Mouse (Mus musculus) heart, postnatal 4 days (tissue): ENCODE data around the gene Cxcr4. TPM values are rescaled to one million over a fixed set of nuclear protein-coding genes. Genes with fewer than 3 reads are reported as not detected.
A peak's percentile ranks its signal among the peaks of the same experiment; 100 is the strongest.

ENCODE experiments used
- DNase-seq: peaks from one replicate; pipeline ENCODE4 v3.0.0; 2021
- total RNA-seq, 2 experiments: library from RNA; stranded (reverse); gene quantifications; 2 replicates each; pipeline ENCODE4 v1.2.3; 2021

Cxcr4 gene
- total RNA-seq, 2 experiments from 2014 or later: 8.3 to 10.8 TPM

DNA sequence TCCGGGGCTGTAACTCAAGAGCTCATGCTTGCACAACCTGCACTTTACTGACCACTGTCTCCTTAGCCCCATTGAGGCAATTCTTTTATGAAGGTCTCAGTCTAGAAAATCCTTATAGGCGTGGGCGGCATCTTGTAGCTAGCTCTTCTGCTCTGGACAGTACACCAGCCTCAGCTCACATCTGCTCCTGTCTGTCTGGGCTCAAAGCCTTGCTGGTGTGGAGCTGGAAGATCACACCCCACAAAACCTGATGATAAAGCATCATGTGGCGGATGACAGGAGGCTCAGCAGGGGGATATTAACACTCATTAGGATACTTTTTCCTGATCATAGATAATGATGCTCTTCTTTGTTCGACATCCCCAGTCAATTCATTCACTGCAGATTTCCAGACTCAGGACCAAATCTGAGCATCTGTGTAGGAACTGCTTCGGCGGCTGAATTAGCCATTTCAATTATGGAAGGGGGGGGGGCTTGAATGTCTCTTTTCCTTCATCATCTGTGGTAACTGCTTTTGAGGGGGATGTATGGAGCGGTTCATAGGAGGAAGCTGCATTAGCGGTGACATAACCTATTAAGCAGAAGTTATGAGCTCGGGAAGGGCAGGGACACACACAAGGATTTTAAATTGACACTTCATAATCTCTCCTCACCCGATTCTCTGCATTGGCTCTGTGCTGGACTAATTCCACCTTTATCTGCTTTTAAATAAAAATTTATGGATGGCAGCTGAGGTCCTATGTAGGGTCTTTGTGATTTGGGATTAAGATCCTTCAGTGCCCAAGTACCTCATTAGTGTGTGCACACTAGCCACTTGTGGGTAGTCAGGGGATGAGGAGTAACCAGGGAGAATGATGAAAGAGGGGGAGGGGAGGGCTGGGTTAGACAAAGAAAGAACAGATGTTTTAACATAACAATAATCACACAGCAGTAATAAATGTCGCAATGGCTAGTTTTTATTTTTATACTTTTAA lies 24.6 kb downstream of the Cxcr4 start:
- no peak for DNase-seq

DNA sequence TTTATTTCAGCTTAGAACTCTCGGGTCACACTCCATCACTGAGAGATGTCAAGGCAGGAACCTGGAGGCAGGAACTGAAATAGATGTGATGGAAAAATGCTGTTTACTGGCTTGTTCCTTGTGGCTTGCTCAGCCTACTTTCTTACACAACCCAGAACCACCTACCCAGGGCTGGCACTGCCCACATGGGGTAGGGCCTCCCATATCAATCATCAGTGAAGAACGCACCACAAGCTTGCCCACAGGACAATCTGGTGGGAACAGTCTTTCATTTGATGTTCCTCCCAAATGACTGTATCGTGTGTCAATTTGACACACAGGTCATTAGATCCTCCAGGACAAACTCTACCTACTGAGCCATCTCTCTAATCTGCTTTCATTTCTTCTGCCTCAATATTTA lies 28.2 kb downstream of the Cxcr4 start:
- no peak for DNase-seq

DNA sequence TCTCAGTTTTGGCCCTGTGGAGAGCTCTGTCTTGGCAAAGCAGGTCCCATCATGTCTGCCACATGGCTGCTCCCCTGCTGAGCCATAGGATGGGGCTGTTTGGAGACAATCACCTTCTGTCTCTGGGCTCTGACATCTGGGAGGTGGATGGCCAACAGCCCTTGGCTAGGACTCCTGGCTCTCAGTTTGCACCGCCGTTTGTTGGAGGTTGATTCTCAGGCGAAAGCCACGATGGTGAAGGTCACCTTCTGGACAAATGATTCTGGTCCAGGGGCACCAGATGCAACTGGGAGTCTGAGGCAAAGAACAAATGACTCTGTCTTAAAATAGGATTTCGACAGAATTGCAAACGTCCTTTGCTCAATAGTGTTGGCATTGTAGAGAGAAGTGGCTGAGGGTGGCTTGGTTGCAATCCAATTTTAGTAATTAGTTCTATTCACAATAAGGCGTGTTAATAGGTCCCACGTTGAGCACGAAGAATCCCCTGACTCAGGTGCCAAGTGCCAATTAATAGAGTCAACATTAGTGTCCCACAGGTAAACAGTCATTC lies 30.7 kb downstream of the Cxcr4 start:
- DNase-seq: no peak

DNA sequence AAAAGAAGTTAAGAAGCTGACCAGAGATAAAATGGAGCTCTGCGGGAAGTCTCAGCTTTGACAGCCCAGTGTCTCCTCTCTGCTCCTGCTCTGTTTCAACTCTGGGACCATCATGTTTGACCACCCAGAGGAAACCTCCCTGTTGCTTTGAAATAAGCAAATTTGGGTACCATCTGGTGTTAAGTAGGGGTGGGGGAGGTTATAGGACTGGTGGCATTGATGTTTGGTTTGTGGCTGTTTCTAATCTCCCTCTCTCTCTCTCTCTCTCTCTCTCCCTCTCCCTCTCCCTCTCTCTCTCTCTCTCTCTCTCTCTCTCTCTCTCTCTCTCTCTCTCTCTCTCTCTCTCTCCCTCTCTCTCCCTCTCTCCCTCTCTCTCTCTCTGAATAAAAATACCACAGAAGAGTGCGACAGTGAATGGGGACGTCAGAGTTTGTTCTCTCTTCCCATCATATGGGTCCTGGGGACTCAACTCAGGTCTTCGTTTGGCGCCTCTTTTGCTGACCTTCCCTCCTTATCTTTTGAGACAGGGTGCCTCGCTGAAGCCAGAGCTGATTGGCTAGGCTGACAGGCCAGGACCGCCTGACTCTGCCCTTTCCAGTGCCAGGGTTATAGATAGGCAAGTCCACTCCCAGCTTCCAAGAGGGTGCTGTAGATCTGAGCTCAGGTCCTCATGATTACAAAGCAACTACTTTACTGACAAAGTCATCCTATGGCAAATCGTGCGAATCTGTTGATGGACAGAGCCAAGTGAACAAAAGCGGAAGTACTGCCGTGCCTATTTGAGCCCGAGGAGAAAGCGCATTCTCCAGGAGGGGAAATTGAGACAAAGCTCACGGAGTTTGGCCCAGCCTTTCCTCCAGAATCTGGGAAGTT lies 31.4 kb downstream of the Cxcr4 start:
- DNase-seq: no peak

DNA sequence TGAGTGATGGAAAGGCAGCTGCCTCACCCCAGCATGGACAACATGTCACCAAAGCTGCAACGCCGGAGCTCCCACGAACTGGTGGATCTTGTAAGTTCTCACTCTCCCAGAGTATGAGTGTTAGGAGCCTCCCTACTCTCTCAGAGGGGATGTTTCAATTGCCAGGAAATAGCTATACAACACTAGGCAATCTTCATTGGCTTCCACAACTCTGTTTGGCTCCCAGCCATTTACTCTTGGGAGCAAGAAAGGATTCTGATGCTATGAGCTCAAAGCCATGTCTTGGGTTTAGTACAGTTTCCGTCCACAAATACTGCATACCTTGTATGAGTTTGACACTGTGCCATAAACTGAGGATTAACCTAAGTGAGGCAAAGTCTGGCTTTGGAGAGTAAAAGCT lies 34.1 kb downstream of the Cxcr4 start:
- peak; percentile 53 for DNase-seq

DNA sequence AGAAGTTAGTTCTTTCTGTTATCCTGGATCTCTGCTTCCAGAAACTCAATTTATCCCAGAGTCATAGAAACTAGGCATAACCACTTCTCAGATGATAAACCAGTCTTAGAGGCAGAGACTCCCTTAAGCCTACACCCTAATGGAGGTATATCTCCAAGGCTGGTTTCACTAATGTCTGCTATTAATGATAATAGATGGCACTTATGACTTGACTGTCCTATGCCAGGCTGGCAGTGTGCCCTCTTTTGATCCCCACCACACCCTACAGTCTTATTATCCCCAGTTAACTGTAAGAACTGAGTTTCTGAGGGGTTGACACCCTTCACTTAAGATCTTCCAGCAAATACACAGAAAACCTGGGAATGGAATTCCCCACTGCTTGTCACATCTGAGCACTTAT lies 39.5 kb downstream of the Cxcr4 start:
- no peak for DNase-seq

DNA sequence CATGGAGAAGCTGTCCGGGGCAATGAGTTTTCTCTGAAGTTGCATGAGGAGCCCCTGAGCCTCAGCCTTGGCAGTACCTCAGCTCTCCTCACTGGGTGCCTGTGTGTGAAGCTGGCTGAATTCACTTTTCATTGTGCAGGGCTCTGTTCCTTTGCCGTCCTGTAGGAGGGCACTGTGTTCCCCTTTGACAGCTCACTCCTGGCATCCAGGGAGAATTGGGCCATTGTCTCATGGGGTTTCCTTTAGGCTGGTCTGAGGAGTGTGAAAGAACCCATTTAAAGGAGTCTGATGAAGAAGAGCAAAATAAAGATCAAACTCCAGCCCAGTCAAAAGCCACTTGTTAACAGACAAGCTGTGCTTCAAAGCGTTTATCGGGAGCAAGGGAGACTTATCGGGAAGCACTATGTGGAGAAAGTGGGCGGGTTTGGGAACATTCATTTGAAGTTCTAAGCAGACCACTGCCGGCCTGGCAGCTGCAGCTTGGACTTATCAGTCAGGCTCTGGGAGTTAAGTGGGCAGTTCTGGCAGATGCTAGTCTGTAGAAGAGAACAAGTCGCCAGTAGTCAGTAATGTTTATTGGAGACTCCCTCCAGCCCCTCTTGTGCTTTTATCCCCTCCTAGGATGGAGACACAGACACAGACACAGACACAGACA lies 40.2 kb downstream of the Cxcr4 start:
- no peak for DNase-seq

DNA sequence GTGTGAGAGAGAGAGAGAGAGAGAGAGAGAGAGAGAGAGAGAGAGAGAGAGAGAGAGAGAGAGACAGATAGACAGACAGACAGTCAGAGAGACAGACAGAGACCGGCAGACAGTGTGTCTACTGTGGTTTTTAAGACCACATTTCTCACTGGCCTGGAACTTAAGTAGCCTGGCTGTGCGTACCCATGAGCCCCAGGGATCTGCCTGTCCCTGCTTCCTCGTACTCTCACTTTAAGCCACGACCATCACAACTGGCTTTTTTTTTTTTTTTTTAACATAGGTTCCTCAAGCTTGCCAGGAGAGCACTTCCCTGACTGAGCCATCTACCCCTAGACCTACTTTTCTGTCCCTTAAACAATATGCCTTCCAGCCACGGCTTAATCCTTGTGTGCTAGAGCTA lies 42.7 kb downstream of the Cxcr4 start:
- no peak for DNase-seq

DNA sequence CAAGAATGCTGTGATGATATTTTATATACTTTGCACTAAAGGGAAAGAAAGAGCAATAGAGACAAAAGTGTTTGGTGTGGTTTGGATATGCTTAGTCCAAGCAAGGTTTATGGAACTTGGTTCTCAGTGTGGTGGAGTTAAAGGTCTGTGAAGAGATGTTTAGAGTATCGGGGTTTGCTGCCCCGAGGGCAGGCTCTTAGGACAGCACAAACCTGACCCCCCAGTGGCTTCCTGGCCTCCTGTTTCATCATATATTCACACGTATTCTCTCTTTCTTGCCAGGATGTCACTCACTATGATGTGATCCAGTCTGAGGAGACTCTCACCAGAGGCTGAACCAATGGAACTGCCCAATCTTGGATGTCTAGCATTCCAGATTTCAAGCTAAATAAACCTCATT lies 43.1 kb downstream of the Cxcr4 start:
- DNase-seq: no peak

DNA sequence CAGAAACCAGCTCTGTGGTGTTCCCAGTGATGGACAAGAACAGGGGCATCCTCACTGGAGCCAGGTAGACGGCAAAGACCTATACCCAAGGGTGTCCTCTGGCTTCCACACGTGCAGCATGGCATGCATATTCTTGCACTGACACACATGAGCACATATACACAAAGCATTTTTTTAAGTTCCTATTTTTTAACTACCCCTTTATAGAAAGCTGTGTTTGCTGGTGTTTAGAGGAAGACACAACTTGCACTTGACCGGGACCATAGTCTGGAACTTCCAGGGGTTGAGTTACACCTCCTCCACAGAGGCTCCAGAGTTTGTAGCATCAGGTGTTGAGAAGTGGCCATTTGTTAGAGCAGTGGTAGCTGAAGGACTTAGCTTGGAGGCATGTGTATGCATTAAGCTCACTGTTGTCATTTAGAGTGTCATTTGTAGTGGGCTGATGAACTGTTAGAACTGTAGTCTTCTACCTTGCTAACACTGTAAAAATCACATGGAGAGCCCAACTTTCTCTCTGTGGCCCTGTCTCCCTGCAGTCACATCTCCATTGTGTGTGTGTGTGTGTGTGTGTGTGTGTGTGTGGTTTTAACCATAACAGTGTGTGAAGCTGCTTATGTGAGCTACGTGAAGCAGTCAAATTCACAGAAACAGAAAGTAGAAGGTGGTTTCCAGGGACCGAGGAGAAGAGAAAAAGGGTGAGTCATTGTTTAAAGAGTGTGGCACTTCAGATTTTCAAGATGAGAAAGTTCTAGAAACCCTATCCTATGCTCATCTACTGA lies 43.7 kb downstream of the Cxcr4 start:
- DNase-seq: no peak

DNA sequence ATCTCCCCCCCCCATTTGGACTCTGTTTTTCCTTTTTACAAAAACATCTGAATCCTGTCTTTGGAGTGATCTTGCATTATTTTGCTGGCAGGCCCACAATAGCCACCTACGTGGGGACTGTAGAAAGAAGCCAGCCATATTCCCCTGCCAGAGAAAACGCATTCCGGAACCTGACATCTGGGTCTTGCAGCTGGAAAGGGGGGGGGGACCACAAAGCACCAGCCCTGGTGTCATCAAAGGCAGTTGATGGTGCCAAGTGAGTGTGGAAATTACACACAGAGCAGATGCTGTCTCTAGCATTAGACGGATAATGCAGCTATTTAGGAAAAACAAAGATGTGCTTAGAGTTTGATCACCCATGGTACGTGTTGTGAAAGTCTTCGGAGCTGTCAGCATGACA lies 46.4 kb downstream of the Cxcr4 start:
- no peak for DNase-seq

DNA sequence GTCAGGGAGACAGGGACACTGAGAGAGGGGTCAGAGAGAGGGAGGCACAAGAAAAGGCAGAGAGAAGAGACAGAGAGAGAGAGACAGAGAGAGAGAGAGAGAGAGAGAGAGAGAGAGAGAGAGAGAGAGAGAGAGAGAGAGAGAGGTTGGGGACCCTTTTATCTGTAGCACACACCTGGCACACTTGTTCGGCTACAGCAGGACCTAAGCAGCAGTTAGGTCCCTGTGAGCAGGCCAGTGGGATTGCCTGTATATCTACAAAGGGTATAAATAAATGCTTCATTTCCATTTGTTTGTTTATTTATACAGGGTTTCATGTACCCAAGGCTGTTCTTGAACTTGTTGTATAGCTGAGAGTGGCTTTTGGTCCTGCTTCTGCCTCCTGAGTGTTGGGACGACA lies 49.0 kb downstream of the Cxcr4 start:
- DNase-seq: no peak

DNA sequence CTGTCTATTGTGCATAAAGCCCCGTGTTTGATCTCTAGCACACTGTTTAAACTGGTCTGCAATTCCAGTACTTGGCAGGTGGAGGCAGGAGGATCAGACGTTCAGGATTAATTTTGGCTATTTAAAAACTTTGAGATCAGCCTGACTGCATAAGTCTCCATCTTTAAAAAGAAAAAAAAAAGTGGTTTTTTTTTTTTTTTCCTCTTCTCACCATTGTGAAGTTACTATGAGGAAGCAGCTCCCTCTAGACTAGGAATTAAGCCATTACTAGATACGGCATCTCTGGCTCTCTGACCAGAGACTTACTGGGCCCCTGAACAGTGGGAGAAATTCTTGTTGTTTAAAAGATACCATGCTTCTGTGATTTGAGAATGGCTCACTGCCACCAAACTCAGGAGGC lies 49.5 kb downstream of the Cxcr4 start:
- no peak for DNase-seq

DNA sequence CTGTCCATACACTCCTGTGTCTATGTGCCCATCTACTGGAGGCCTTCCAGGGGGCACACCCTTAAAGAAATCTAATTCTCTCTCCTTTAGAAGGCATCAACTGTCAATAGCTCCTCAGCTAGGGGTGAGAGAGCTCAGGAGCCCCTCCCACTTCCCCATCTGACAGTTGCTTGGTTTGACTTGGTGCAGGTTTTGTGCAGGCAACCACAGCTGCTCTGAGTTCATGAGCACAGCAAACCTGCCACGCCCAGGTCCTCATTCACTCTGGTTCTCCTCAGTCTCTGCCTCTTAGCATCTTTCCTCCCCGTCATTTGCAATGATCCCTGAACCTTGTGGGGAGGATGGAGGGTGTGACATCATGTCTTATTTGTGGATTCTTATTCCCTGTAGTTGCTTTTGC lies 51.9 kb downstream of the Cxcr4 start:
- DNase-seq: no peak

DNA sequence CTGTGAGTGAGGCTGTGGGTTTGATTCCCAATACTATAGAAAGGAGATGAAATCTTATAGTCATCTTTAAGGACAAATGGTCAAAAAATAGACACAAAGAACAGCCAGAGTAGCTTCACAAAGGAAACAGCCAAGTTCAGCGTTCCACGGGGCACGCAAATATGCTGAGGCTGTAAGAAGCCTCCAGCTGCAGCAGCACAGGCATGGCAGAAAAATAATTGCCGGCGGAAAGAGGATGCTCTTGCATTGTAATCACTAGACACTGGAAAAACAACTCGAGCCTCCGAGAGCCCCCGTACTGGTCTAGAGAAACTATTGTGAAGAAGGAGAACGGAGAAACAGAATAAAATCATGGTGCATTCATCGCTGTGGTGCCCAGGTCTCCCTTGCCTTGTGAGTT lies 52.5 kb downstream of the Cxcr4 start:
- no peak for DNase-seq

Other genes with a start within 250 kb of the Cxcr4 start
- gene Mcm6, start 232.6 kb downstream of the Cxcr4 start, total RNA-seq: 10 to 100 TPM; 85.0 to 85.3 TPM
- 10 to 100 TPM; 56.5 to 57.8 TPM for gene Dars, start 174.9 kb downstream of the Cxcr4 start, total RNA-seq